Mouse (Mus musculus) stomach, postnatal 0 days (tissue): ENCODE data around the gene Elmsan1.
A peak's percentile ranks its signal among the peaks of the same experiment; 100 is the strongest.

Experiments
- CTCF ChIP-seq: IDR thresholded peaks from 2 replicates; pipeline ENCODE4 v1.5.1; 2016; ENCODE audit warnings: antibody characterized with exemption, low read depth, mild to moderate bottlenecking, moderate library complexity
- EP300 ChIP-seq: optimal IDR thresholded peaks from 2 replicates; pipeline ENCODE3; 2016; ENCODE audit warnings: antibody characterized with exemption

DNA sequence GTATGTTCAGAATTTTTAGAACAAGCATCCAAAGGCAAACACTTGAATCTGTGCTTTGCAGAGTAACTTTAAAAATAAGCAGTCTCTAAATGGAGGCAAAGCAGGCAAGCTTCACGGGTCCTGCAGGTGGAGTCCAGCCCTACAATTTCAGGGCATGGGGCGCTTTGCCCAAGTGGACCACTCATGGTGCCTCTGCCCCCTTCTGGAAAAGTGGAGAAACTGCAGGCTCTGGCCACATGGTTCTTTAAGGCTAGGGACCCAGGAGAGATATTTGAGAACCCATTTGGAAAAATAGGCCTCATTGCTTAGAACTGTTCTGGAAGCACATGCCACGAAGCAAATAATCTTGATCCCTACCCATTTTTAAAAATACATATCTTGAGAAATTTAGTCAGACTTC, 30.5 kb upstream of the Elmsan1 start:
- TF ChIP-seq CTCF (peak; percentile 95), EP300 (no peak)
